Mouse (Mus musculus) MEL (cell line): ENCODE data around the gene Pmf1. TPM values are rescaled to one million over a fixed set of nuclear protein-coding genes. Genes with fewer than 3 reads are reported as not detected.
A peak's percentile ranks its signal among the peaks of the same experiment; 100 is the strongest.

Experiments
- DNase-seq: peaks from one replicate; pipeline ENCODE4 v3.0.0; 2011; ENCODE audit warnings: low read depth, low spot score
- H3K27ac ChIP-seq: 2 replicates; pipeline ENCODE4 v1.5.1; 2012; ENCODE audit warnings: low read depth, mild to moderate bottlenecking, control low read depth, low read length, moderate library complexity; ENCODE audit not compliant: control insufficient read depth
- H3K27me3 ChIP-seq, 2 experiments: fragments of 150-350 bp in 1 of 2; sonication (generic) in 1 of 2; 2 replicates each; pipeline ENCODE4 v1.6.1; 2012; ENCODE audit warnings: low read length in 2 of 2, mild to moderate bottlenecking in 2 of 2, improper control_type of control experiment in 1 of 2, moderate library complexity in 1 of 2; ENCODE audit not compliant: insufficient read depth in 2 of 2, control insufficient read depth in 1 of 2
- H3K36me3 ChIP-seq, 2 experiments: 2 replicates each; pipeline ENCODE4 v1.6.1; 2012 to 2014; ENCODE audit warnings: low read length in 2 of 2, improper control_type of control experiment in 1 of 2, inconsistent platforms in 1 of 2, mild to moderate bottlenecking in 1 of 2; ENCODE audit not compliant: insufficient read depth in 2 of 2, control insufficient read depth in 1 of 2
- H3K4me1 ChIP-seq, 2 experiments: fragments of 150-350 bp in 1 of 2; sonication (generic) in 1 of 2; 2 replicates each; pipeline ENCODE4 v1.6.1; 2012; ENCODE audit warnings: low read length in 2 of 2, improper control_type of control experiment in 1 of 2, mild to moderate bottlenecking in 1 of 2; ENCODE audit not compliant: insufficient read depth in 2 of 2, control insufficient read depth in 1 of 2
- H3K4me3 ChIP-seq, 2 experiments: fragments of 150-350 bp in 1 of 2; sonication (generic) in 1 of 2; 2 replicates each; pipeline ENCODE4 v1.5.1; 2012; ENCODE audit warnings: low read depth in 2 of 2, low read length in 2 of 2, mild to moderate bottlenecking in 2 of 2, moderate library complexity in 2 of 2, control low read depth in 1 of 2, improper control_type of control experiment in 1 of 2; ENCODE audit not compliant: control insufficient read depth in 1 of 2, insufficient read depth in 1 of 2
- H3K79me2 ChIP-seq: 2 replicates; pipeline ENCODE4 v1.6.1; 2012; ENCODE audit warnings: mild to moderate bottlenecking, low read length, moderate library complexity; ENCODE audit not compliant: control insufficient read depth, poor library complexity, insufficient read depth
- H3K9ac ChIP-seq: 2 replicates; pipeline ENCODE4 v1.6.1; 2012; ENCODE audit warnings: low read depth, mild to moderate bottlenecking, control low read depth, low read length, moderate library complexity; ENCODE audit not compliant: control insufficient read depth, poor library complexity, severe bottlenecking
- H3K9me3 ChIP-seq: fragments of 150-350 bp; sonication (generic); replicated peaks from 2 replicates; pipeline ENCODE4 v1.6.1; 2012; ENCODE audit warnings: mild to moderate bottlenecking, low read length, improper control_type of control experiment, moderate library complexity; ENCODE audit not compliant: insufficient read depth
- BHLHE40 ChIP-seq: IDR thresholded peaks from 2 replicates; pipeline ENCODE4 v1.6.1; 2012; ENCODE audit warnings: low read depth, mild to moderate bottlenecking, inconsistent platforms, low read length, improper control_type of control experiment, borderline replicate concordance
- CHD1 ChIP-seq: IDR thresholded peaks from 2 replicates; pipeline ENCODE4 v1.6.1; 2012; ENCODE audit warnings: low read depth, mild to moderate bottlenecking, inconsistent platforms, low read length, improper control_type of control experiment
- CHD2 ChIP-seq: IDR thresholded peaks from 2 replicates; pipeline ENCODE4 v1.6.1; 2011; ENCODE audit warnings: low read length, improper control_type of control experiment
- CTCF ChIP-seq, 3 experiments: IDR thresholded peaks in 2 of 3; conservative IDR thresholded peaks in 1 of 3; 2 replicates each; pipeline ENCODE4 v1.5.1; 2011 to 2012; ENCODE audit warnings: low read length in 3 of 3, low read depth in 2 of 3, mild to moderate bottlenecking in 2 of 3, improper control_type of control experiment in 1 of 3, inconsistent platforms in 1 of 3, mixed read lengths in 1 of 3, moderate library complexity in 1 of 3; ENCODE audit not compliant: control insufficient read depth in 1 of 3, insufficient read depth in 1 of 3, poor library complexity in 1 of 3, severe bottlenecking in 1 of 3
- E2F4 ChIP-seq: IDR thresholded peaks from 2 replicates; pipeline ENCODE4 v1.6.1; 2011; ENCODE audit warnings: low read depth, low read length, improper control_type of control experiment, borderline replicate concordance
- ELF1 ChIP-seq: IDR thresholded peaks from 2 replicates; pipeline ENCODE4 v1.6.1; 2014; ENCODE audit warnings: low read depth, mild to moderate bottlenecking, inconsistent platforms, low read length, improper control_type of control experiment, moderate library complexity
- EP300 ChIP-seq, 2 experiments: IDR thresholded peaks; 2 replicates each; pipeline ENCODE4 v1.6.1; 2011; ENCODE audit warnings: improper control_type of control experiment in 2 of 2, low read length in 2 of 2, low read depth in 1 of 2, mild to moderate bottlenecking in 1 of 2
- ETS1 ChIP-seq: IDR thresholded peaks from 2 replicates; pipeline ENCODE4 v1.6.1; 2012; ENCODE audit warnings: low read depth, mild to moderate bottlenecking, inconsistent platforms, low read length, improper control_type of control experiment, moderate library complexity
- GABPA ChIP-seq: IDR thresholded peaks from 2 replicates; pipeline ENCODE4 v1.6.1; 2012; ENCODE audit warnings: low read depth, mild to moderate bottlenecking, inconsistent platforms, low read length, improper control_type of control experiment, moderate library complexity
- GATA1 ChIP-seq: IDR thresholded peaks from 2 replicates; pipeline ENCODE4 v1.6.1; 2011; ENCODE audit warnings: low read depth, low read length, improper control_type of control experiment
- HCFC1 ChIP-seq: IDR thresholded peaks from 2 replicates; pipeline ENCODE4 v1.6.1; 2012; ENCODE audit warnings: low read depth, mild to moderate bottlenecking, inconsistent platforms, low read length, improper control_type of control experiment, moderate library complexity
- JUND ChIP-seq: IDR thresholded peaks from 2 replicates; pipeline ENCODE4 v1.6.1; 2011; ENCODE audit warnings: low read depth, mild to moderate bottlenecking, improper control_type of control experiment, low read length
- KAT2A ChIP-seq: conservative IDR thresholded peaks from 2 replicates; pipeline ENCODE4 v1.6.1; 2012; ENCODE audit warnings: low read depth, low read length, improper control_type of control experiment, inconsistent platforms
- MAFK ChIP-seq: IDR thresholded peaks from 2 replicates; pipeline ENCODE4 v1.6.1; 2011; ENCODE audit warnings: low read depth, mild to moderate bottlenecking, low read length, improper control_type of control experiment, borderline replicate concordance
- MAX ChIP-seq: IDR thresholded peaks from 2 replicates; pipeline ENCODE4 v1.6.1; 2011; ENCODE audit warnings: low read length, improper control_type of control experiment
- MAZ ChIP-seq: IDR thresholded peaks from 2 replicates; pipeline ENCODE4 v1.6.1; 2012; ENCODE audit warnings: low read depth, mild to moderate bottlenecking, inconsistent platforms, low read length, improper control_type of control experiment
- MEF2A ChIP-seq: IDR thresholded peaks from 2 replicates; pipeline ENCODE4 v1.6.1; 2014; ENCODE audit warnings: low read depth, mild to moderate bottlenecking, inconsistent platforms, low read length, improper control_type of control experiment; ENCODE audit not compliant: poor library complexity, insufficient replicate concordance, severe bottlenecking; ENCODE audit errors: extremely low read depth
- MYB ChIP-seq: IDR thresholded peaks from 2 replicates; pipeline ENCODE4 v1.6.1; 2011; ENCODE audit warnings: mild to moderate bottlenecking, low read depth, low read length, improper control_type of control experiment
- MYC ChIP-seq: IDR thresholded peaks from 2 replicates; pipeline ENCODE4 v1.6.1; 2011; ENCODE audit warnings: low read depth, mild to moderate bottlenecking, low read length, improper control_type of control experiment, moderate library complexity
- NELFE ChIP-seq: IDR thresholded peaks from 2 replicates; pipeline ENCODE4 v1.6.1; 2011; ENCODE audit warnings: low read depth, low read length, improper control_type of control experiment
- NRF1 ChIP-seq: IDR thresholded peaks from 2 replicates; pipeline ENCODE4 v1.6.1; 2014; ENCODE audit warnings: low read depth, mild to moderate bottlenecking, inconsistent platforms, low read length, improper control_type of control experiment, moderate library complexity; ENCODE audit not compliant: poor library complexity, insufficient read depth, severe bottlenecking
- POLR2AphosphoS5 ChIP-seq: IDR thresholded peaks from 2 replicates; pipeline ENCODE4 v1.6.1; 2012; ENCODE audit warnings: low read depth, borderline replicate concordance, mild to moderate bottlenecking, inconsistent platforms, low read length, moderate library complexity, mixed read lengths
- RAD21 ChIP-seq: IDR thresholded peaks from 2 replicates; pipeline ENCODE4 v1.6.1; 2011; ENCODE audit warnings: mild to moderate bottlenecking, low read depth, low read length, improper control_type of control experiment
- RCOR1 ChIP-seq: IDR thresholded peaks from 2 replicates; pipeline ENCODE4 v1.6.1; 2012; ENCODE audit warnings: low read depth, mild to moderate bottlenecking, inconsistent platforms, low read length, improper control_type of control experiment
- SMC3 ChIP-seq: IDR thresholded peaks from 2 replicates; pipeline ENCODE4 v1.6.1; 2011; ENCODE audit warnings: low read depth, low read length, improper control_type of control experiment
- TAL1 ChIP-seq: IDR thresholded peaks from 2 replicates; pipeline ENCODE4 v1.6.1; 2012; ENCODE audit warnings: mild to moderate bottlenecking, inconsistent platforms, low read length, moderate library complexity, mixed read lengths
- TBP ChIP-seq: IDR thresholded peaks from 2 replicates; pipeline ENCODE4 v1.8.0; 2011; ENCODE audit warnings: low read depth, low read length, improper control_type of control experiment
- UBTF ChIP-seq: IDR thresholded peaks from 2 replicates; pipeline ENCODE4 v1.6.1; 2012; ENCODE audit warnings: low read depth, mild to moderate bottlenecking, inconsistent platforms, low read length, improper control_type of control experiment, moderate library complexity, borderline replicate concordance; ENCODE audit not compliant: insufficient read depth
- USF1 ChIP-seq: IDR thresholded peaks from 2 replicates; pipeline ENCODE4 v1.6.1; 2014; ENCODE audit warnings: low read depth, mild to moderate bottlenecking, inconsistent platforms, low read length, improper control_type of control experiment, moderate library complexity
- USF2 ChIP-seq, 2 experiments: IDR thresholded peaks; 2 replicates each; pipeline ENCODE4 v1.6.1; 2011 to 2012; ENCODE audit warnings: improper control_type of control experiment in 2 of 2, low read length in 2 of 2, borderline replicate concordance in 1 of 2, inconsistent platforms in 1 of 2, low read depth in 1 of 2, mild to moderate bottlenecking in 1 of 2; ENCODE audit not compliant: insufficient read depth in 1 of 2
- ZC3H11A ChIP-seq: IDR thresholded peaks from 2 replicates; pipeline ENCODE4 v1.6.1; 2012; ENCODE audit warnings: low read depth, mild to moderate bottlenecking, inconsistent platforms, low read length, improper control_type of control experiment
- ZKSCAN1 ChIP-seq: IDR thresholded peaks from 2 replicates; pipeline ENCODE4 v1.6.1; 2012; ENCODE audit warnings: low read depth, mild to moderate bottlenecking, inconsistent platforms, low read length, improper control_type of control experiment, moderate library complexity
- ZNF384 ChIP-seq: IDR thresholded peaks from 2 replicates; pipeline ENCODE4 v1.6.1; 2012; ENCODE audit warnings: low read depth, mild to moderate bottlenecking, inconsistent platforms, low read length, improper control_type of control experiment
- polyA plus RNA-seq, 2 experiments: library from polyadenylated mRNA; stranded (reverse) in 1 of 2; unstranded in 1 of 2; fragments of >175 nt in 1 of 2; fragments of >200 nt in 1 of 2; gene quantifications; 2 replicates each; pipeline versions ENCODE4 v1.2.1 to v1.2.4; 2012; ENCODE audit warnings: low replicate concordance in 2 of 2, low read depth in 1 of 2; ENCODE audit not compliant: insufficient read length in 2 of 2, insufficient read depth in 1 of 2, missing spikeins in 1 of 2
- total RNA-seq: library from RNA; depleted of rRNA; stranded (reverse); fragments of 300-350 nt; gene quantifications from 2 replicates; pipeline ENCODE4 v1.2.3, GENCODE M21; 2012; rRNA removed

The Pmf1 gene
- total RNA-seq (139 and 144 TPM in 2 replicates), polyA plus RNA-seq (100 to 1,000 TPM in 1 of 2 experiments, not detected in 1; 357 TPM)

GRCm38 (mm10) chr3:88409741-88410644, at the start of gene Pmf1:
Gene Pmf1 (minus strand): TSS chr3:88410331.
- peaks cover 26% of the 10 kb centered on the region for H3K79me2 ChIP-seq
- H3K4me3 ChIP-seq = peak within 1 kb of the TSS; percentile 55 to 87
- peak within 1 kb of the TSS; percentile 97 for H3K27ac ChIP-seq
- H3K4me1 ChIP-seq = peaks cover 0 to 26% of the 10 kb centered on the region in 2 experiments; a peak in 3 of 4 replicates
- H3K27me3 ChIP-seq = no peaks in the 10 kb centered on the region
- peak; percentile 99 for DNase-seq
- H3K9me3 ChIP-seq = no peaks in the 10 kb centered on the region
- H3K36me3 ChIP-seq = peaks cover 0 to 15% of the 10 kb centered on the region in 2 experiments; a peak in 2 of 4 replicates
- peak within 1 kb of the TSS; percentile 95 for H3K9ac ChIP-seq
- peak; percentile 93 for TF ChIP-seq ZNF384
- no peak for TF ChIP-seq NRF1
- TF ChIP-seq MAFK = no peak
- peak; percentile 9; the same call in 1 of the 2 replicates for TF ChIP-seq SMC3
- TF ChIP-seq GABPA = no peak; the same call in 1 of the 2 replicates
- peak; percentile 94; the same call in 1 of the 2 replicates for TF ChIP-seq MAZ
- TF ChIP-seq CTCF (IDR thresholded peaks at IDR 0.05 in 2 of 3, conservative IDR thresholded peaks at IDR 0.05 in 1 of 3; ENCODE audit: control insufficient read depth in 1 of 3, insufficient read depth in 1 of 3, low read depth in 2 of 3, low read length in 3 of 3, poor library complexity in 1 of 3, severe bottlenecking in 1 of 3) = no peak
- no peak for TF ChIP-seq JUND
- 0 out of 2 replicates have a peak, but pooled peaks have one; percentile 25 for TF ChIP-seq CHD1
- no peak for TF ChIP-seq GATA1
- peak; percentile 62; the same call in 1 of the 2 replicates for TF ChIP-seq BHLHE40
- no peak for TF ChIP-seq RAD21
- TF ChIP-seq TAL1 = no peak
- peak; percentile 97 for TF ChIP-seq MAX
- TF ChIP-seq USF2 (IDR thresholded peaks at IDR 0.05; ENCODE audit: borderline replicate concordance in 1 of 2, insufficient read depth in 1 of 2, low read depth in 1 of 2, low read length in 2 of 2) = peak; percentile 66 to 88; a peak in 3 of 4 replicates
- no peak for TF ChIP-seq UBTF
- peak; percentile 87 for TF ChIP-seq E2F4
- peak; percentile 80 for TF ChIP-seq TBP
- peak; percentile 53; the same call in 1 of the 2 replicates for TF ChIP-seq ELF1
- no peak for TF ChIP-seq MEF2A
- TF ChIP-seq ZC3H11A = no peak
- peak; percentile 96 for TF ChIP-seq NELFE
- TF ChIP-seq RCOR1 = no peak
- peak; percentile 55; the same call in 1 of the 2 replicates for TF ChIP-seq KAT2A
- peak; percentile 94 for TF ChIP-seq MYC
- peak; percentile 99 for TF ChIP-seq USF1
- TF ChIP-seq ZKSCAN1 = peak; percentile 69; the same call in 1 of the 2 replicates
- TF ChIP-seq HCFC1 = peak; percentile 81
- peak; percentile 95 for TF ChIP-seq CHD2
- TF ChIP-seq POLR2AphosphoS5 = peak; percentile 93
- TF ChIP-seq ETS1 = 0 out of 2 replicates have a peak, but pooled peaks have one; percentile 38
- TF ChIP-seq EP300 (IDR thresholded peaks at IDR 0.05; ENCODE audit: low read depth in 1 of 2, low read length in 2 of 2) = peak in 1 of 2 experiments; percentile 34; a peak in 1 of 4 replicates
- no peak for TF ChIP-seq MYB
